Mouse (Mus musculus): ENCODE results near the gene Siae. TPM values are rescaled to one million over a fixed set of nuclear protein-coding genes. Genes with fewer than 3 reads are reported as not detected.
A peak's percentile ranks its signal among the peaks of the same experiment; 100 is the strongest.

Gene Siae
- polyA plus RNA-seq, 1 experiment from 2014 or later: 9.2 TPM

DNA sequence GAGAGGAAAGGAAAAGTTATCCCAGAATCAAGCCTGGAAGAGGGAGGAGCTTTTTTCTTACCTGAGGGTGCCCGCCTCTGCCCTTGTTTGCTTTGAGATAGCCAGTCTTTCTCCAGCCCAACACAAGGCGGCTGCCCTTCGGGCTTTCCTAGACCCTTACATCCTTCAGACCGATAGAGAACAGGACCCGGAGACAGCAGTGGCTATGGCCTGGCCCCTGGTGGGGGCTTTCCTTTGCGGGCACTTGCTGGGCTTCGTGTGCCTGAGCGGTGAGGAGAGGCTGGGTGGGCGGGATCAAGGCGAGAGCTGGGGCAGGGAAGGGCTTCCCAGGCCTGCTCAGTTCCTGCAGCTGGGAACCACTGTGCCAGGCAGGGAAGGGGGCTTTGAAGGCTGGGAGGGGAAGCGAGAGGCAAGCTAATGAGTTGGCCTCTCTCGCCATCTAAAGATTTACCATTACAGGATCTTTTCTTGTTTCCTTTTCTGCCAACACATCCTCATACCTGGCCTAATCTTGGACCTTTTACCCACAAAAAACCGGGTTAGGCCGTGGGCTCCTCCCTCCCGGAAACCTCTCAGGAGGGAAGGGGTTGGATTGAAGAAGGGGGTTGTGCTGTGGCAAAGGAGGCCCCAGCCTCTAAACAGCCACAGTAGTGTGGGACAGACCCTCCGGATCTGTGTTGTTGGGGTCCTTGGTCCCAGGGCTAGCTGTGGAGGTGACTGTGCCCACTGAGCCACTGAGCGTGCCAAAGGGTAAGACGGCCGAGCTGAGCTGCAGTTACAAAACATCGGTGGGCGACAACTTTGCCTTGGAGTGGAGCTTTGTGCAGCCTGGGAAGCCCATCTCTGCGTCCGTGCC, 16.1 kb upstream of the Siae start, which contains the start of gene Vsig2:
Vsig2 (plus strand) TSS at position 86 of the 856 bp plus-strand sequence.
- H3K36me3 ChIP-seq (ENCODE audit: control insufficient read depth, insufficient read depth): 0 out of 2 replicates have a peak, but pooled peaks cover 2% of the 10 kb centered on the region
- H3K9ac ChIP-seq (ENCODE audit: low read length): no peak within 1 kb of the TSS
- no peaks in the 10 kb centered on the region for H3K27me3 ChIP-seq (ENCODE audit: control insufficient read depth, insufficient read depth, low read length)
- H3K27ac ChIP-seq (ENCODE audit: low read length): peak within 1 kb of the TSS; percentile 52; the same call in 1 of the 2 replicates
- no peaks in the 10 kb centered on the region for H3K9me3 ChIP-seq (replicated peaks; ENCODE audit: control insufficient read depth, low read length)
- H3K4me3 ChIP-seq (ENCODE audit: low read length): no peak within 1 kb of the TSS
- WGBS: 56% methylated on average over 23 of the region's 23 CpGs
- ATAC-seq (replicated peaks; ENCODE audit: extremely low read depth, insufficient read depth, low FRiP score): no peak
- peaks cover 14% of the 10 kb centered on the region for H3K4me1 ChIP-seq (ENCODE audit: control insufficient read depth, insufficient read depth, low read length)
- no peak within 1 kb of the TSS for H3K4me2 ChIP-seq (ENCODE audit: low read depth, low read length)

DNA sequence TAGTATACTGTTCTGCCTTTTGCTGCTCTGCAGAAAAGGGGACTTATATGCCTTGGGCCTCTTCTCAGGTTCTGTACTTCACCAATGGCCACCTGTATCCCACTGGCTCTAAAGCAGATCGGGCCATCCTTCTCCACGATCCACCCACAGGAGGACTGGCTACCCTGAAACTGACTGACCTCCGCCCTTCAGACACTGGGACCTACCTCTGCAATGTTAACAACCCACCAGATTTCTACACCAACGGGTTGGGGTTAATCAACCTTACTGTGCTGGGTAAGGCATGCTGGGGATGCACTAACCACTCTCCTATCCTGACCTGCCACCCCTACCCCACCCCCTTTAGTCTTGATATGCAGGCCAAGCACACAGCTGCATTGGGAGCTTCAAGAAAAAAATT, 15.3 kb upstream of the Siae start:
- Histone ChIP-seq H3K36me3 (ENCODE audit: control insufficient read depth, insufficient read depth) (0 out of 2 replicates have a peak, but pooled peaks cover 2% of the 10 kb centered on the region), H3K4me1 (ENCODE audit: control insufficient read depth, insufficient read depth, low read length) (peaks cover 19% of the 10 kb centered on the region), H3K4me2 (ENCODE audit: low read depth, low read length) (no peak overlapping the region), H3K9me3 (replicated peaks; ENCODE audit: control insufficient read depth, low read length) (no peaks in the 10 kb centered on the region), H3K4me3 (ENCODE audit: low read length) (no peak overlapping the region), H3K27ac (ENCODE audit: low read length) (peak overlapping the region; percentile 52; the same call in 1 of the 2 replicates), H3K27me3 (ENCODE audit: control insufficient read depth, insufficient read depth, low read length) (peaks cover 2% of the 10 kb centered on the region), H3K9ac (ENCODE audit: low read length) (no peak overlapping the region)
- WGBS: 86% methylated on average over 4 of the region's 4 CpGs
- no peak for ATAC-seq (replicated peaks; ENCODE audit: extremely low read depth, insufficient read depth, low FRiP score)

DNA sequence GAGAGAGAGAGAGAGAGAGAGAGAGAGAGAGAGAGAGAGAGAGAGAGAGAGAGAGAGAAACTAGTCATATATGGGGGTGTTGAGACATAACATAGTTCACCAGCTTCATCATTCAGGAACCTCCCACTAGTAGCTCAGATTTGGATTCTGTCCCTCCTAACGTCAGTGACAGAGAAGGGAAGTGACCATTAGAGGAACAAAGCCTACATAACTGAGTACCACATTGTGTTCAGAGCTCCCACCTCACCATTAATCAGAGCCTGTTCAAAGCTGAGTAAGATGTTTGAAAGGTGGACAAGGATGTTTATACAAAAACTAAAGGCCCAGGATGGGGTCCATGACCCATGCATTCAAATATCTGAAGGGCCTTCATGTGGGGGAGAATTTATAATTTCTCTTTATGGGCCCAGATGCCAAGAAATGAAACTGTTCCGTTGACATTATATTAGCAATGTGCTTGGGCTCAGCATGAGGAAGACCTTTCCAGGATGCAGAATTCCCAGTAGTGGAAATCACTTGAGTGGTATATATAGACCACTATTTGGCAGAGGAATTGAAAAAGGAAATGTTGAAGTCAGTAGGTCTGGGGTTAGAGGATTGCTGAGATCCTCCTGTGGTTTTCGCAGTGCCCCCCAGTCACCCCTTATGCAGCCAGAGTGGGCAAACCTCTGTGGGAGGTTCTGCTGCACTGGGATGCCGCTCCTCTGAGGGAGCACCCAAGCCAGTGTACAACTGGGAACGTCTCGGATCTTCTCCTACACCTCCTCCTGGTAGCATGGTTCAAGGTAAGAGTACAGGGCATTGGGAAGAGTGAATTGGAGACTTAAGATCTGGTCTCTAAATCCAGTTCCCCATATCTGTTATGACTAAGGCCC, 14.6 kb upstream of the Siae start:
- Histone ChIP-seq H3K4me3 (ENCODE audit: low read length) (no peak overlapping the region), H3K4me2 (ENCODE audit: low read depth, low read length) (no peak overlapping the region), H3K9ac (ENCODE audit: low read length) (no peak overlapping the region), H3K4me1 (ENCODE audit: control insufficient read depth, insufficient read depth, low read length) (peaks cover 22% of the 10 kb centered on the region), H3K9me3 (replicated peaks; ENCODE audit: control insufficient read depth, low read length) (no peaks in the 10 kb centered on the region), H3K27ac (ENCODE audit: low read length) (peak overlapping the region; percentile 67), H3K36me3 (ENCODE audit: control insufficient read depth, insufficient read depth) (no peaks in the 10 kb centered on the region), H3K27me3 (ENCODE audit: control insufficient read depth, insufficient read depth, low read length) (peaks cover 9% of the 10 kb centered on the region)
- no peak for ATAC-seq (replicated peaks; ENCODE audit: extremely low read depth, insufficient read depth, low FRiP score)
- WGBS: 76% methylated on average over 6 of the region's 6 CpGs

DNA sequence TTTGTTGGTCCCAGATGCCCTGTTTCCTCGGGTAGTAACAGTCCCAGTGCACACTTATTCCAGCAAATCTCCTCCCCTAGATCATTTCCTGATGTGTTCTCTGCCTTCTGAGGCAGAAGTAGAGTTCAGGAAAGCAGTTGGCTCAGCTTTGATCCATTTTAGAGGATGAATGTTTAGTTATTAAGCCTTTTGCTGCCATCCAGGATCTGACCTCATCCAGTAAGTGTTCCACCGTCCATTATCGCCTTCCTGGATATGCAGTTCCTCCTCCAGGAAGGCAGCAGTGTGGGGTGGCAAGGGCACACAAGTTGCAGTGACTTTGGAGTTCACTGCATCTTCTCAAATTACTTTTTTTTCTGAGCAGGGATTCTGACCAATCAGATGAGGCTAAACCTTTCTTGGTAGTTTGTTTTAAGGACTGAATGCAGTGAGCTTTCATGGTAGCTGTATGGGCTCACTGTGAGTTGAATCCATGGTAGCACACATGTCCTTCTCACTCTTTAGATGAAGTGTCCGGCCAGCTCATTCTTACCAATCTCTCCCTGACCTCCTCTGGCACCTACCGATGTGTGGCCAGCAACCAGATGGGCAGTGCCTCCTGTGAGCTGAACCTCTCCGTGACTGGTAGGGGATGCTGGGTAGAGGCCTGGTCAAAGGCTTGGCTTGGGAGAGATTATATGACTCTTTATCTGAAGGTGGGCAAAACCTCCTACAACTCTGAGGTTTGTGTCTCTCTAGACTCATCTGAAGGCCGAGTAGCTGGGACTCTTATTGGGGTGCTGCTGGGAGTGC, 13.5 kb upstream of the Siae start:
- peaks cover 19% of the 10 kb centered on the region for H3K4me1 ChIP-seq (ENCODE audit: control insufficient read depth, insufficient read depth, low read length)
- H3K4me3 ChIP-seq (ENCODE audit: low read length): no peak overlapping the region
- H3K9ac ChIP-seq (ENCODE audit: low read length): no peak overlapping the region
- no peaks in the 10 kb centered on the region for H3K9me3 ChIP-seq (replicated peaks; ENCODE audit: control insufficient read depth, low read length)
- 63% methylated on average over 7 of the region's 7 CpGs for WGBS
- peaks cover 14% of the 10 kb centered on the region for H3K27me3 ChIP-seq (ENCODE audit: control insufficient read depth, insufficient read depth, low read length)
- no peak for ATAC-seq (replicated peaks; ENCODE audit: extremely low read depth, insufficient read depth, low FRiP score)
- no peak overlapping the region for H3K4me2 ChIP-seq (ENCODE audit: low read depth, low read length)
- peak overlapping the region; percentile 54 for H3K27ac ChIP-seq (ENCODE audit: low read length)
- H3K36me3 ChIP-seq (ENCODE audit: control insufficient read depth, insufficient read depth): no peaks in the 10 kb centered on the region

DNA sequence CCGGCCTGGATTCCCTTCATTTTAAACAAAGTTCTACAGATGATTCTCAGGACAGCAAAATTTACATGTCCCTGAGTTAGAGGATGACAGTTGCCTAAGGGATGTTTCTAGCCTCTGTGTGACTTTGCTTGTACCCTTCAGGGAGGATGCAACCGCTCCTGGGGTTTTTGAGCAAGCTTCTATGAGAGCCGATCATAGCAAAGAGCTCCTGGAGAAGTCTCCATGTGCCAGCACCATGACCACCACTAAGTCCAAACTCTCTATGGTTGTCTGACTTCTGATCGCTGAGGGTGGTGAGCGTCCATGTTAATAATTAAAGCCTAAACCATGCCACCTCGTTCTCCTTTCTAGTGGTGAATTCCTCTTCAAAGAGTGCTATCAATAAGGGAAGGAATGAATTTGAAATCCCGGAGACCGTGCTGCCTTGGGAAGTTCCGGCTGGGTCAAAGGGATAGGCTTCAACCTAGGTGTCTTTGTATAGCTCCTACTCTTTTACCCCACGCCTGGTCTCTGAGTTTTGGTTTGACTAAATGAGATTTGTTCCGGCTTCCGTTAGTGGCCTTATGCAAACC, 11.5 kb upstream of the Siae start:
- WGBS: 34% methylated on average over 12 of the region's 12 CpGs
- Histone ChIP-seq H3K27ac (ENCODE audit: low read length) (no peak overlapping the region), H3K4me3 (ENCODE audit: low read length) (peak overlapping the region; percentile 56), H3K27me3 (ENCODE audit: control insufficient read depth, insufficient read depth, low read length) (peaks cover 14% of the 10 kb centered on the region), H3K9me3 (replicated peaks; ENCODE audit: control insufficient read depth, low read length) (no peaks in the 10 kb centered on the region), H3K4me2 (ENCODE audit: low read depth, low read length) (peak overlapping the region; percentile 89), H3K9ac (ENCODE audit: low read length) (peak overlapping the region; percentile 48; the same call in 1 of the 2 replicates), H3K4me1 (ENCODE audit: control insufficient read depth, insufficient read depth, low read length) (peaks cover 15% of the 10 kb centered on the region), H3K36me3 (ENCODE audit: control insufficient read depth, insufficient read depth) (no peaks in the 10 kb centered on the region)
- no peak for ATAC-seq (replicated peaks; ENCODE audit: extremely low read depth, insufficient read depth, low FRiP score)

DNA sequence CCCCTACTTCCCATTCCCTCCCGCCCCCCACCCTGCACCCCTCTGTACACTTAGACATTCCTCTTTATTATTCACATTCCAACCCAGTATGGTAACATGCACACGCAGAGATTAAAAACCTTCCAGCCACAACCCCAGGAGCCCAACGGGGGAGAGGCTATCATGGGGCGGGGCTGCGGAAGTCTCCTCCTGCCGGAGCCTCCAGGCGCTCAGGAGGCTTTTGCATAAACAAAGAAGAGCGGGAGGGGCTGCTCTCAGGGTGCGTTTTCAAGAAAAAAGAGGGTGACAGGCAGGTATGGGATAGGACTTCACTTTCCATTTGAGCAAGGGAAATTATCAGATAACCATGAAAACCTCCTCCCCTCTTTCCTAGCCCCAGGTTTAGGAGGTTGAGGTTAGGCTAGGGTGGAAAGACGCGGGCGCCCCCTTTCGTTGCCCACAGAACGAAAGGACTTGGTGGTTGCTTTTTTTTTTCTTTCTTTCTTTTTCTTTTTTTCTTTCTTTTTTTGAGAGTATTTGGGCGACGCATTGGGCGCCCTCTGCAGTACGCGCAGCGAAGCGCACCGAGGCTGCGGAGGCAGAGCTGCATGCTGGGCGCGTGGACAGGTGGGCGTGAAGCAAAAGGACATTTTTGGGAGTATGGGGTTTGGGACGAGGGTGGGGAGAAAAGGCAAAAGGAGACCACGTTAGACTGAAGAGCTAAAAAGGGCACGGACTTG, 10.9 kb upstream of the Siae start:
- peak; percentile 49 for ATAC-seq (replicated peaks; ENCODE audit: extremely low read depth, insufficient read depth, low FRiP score)
- Histone ChIP-seq H3K27ac (ENCODE audit: low read length) (no peak overlapping the region), H3K4me2 (ENCODE audit: low read depth, low read length) (peak overlapping the region; percentile 89), H3K4me1 (ENCODE audit: control insufficient read depth, insufficient read depth, low read length) (peaks cover 15% of the 10 kb centered on the region), H3K9ac (ENCODE audit: low read length) (peak overlapping the region; percentile 48; the same call in 1 of the 2 replicates), H3K36me3 (ENCODE audit: control insufficient read depth, insufficient read depth) (no peaks in the 10 kb centered on the region), H3K27me3 (ENCODE audit: control insufficient read depth, insufficient read depth, low read length) (peaks cover 19% of the 10 kb centered on the region), H3K4me3 (ENCODE audit: low read length) (peak overlapping the region; percentile 56), H3K9me3 (replicated peaks; ENCODE audit: control insufficient read depth, low read length) (no peaks in the 10 kb centered on the region)
- 5% methylated on average over 29 of the region's 29 CpGs for WGBS

DNA sequence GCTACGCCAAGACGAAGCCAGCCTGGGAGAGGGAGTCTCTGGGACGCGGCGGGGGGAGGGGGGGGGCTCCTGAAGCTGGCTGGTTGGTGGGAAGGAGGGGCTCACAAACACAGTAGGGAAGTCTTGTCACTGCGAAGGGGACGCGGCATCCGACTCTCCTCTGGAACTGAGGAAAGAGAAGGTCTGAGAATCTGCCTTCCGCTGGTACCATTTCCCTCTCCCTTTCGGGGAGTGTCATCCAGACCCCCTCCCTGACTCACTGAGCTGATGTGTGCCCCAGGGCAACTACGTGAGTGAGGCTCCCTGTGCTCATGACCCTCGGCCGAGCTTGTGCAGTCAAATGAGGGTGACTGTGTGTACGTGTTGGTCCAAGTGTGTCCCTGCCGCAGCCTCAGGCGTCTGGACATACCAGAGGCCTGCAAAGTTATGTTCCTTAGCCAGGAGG, 10.3 kb upstream of the Siae start:
- peak overlapping the region; percentile 56 for H3K4me3 ChIP-seq (ENCODE audit: low read length)
- peaks cover 25% of the 10 kb centered on the region for H3K27me3 ChIP-seq (ENCODE audit: control insufficient read depth, insufficient read depth, low read length)
- 22% methylated on average over 17 of the region's 17 CpGs for WGBS

More for the DNA sequence above, 10.3 kb upstream of the Siae start:
- Histone ChIP-seq H3K4me2 (ENCODE audit: low read depth, low read length) (peak overlapping the region; percentile 89), H3K9ac (ENCODE audit: low read length) (0 out of 2 replicates have a peak overlapping the region, but pooled peaks have one; percentile 13), H3K9me3 (replicated peaks; ENCODE audit: control insufficient read depth, low read length) (no peaks in the 10 kb centered on the region), H3K4me1 (ENCODE audit: control insufficient read depth, insufficient read depth, low read length) (peaks cover 14% of the 10 kb centered on the region), H3K27ac (ENCODE audit: low read length) (no peak overlapping the region), H3K36me3 (ENCODE audit: control insufficient read depth, insufficient read depth) (no peaks in the 10 kb centered on the region)
- no peak; the same call in none of the 2 replicates for ATAC-seq (replicated peaks; ENCODE audit: extremely low read depth, insufficient read depth, low FRiP score)

All from heart, embryonic 16.5 days (tissue).